Mouse (Mus musculus) left cerebral cortex, adult 11 months (tissue): Measurements from ENCODE around the gene Slc16a1.
"Not testable (repeated sequence)": the region's sequence is repeated elsewhere in the genome, so short reads cannot be mapped to it uniquely, and the experiment has no call there.

Experiments
- DNase-seq: peaks from one replicate; pipeline ENCODE4 v3.0.0; 2022; ENCODE audit warnings: low spot score

The Slc16a1 gene

DNA sequence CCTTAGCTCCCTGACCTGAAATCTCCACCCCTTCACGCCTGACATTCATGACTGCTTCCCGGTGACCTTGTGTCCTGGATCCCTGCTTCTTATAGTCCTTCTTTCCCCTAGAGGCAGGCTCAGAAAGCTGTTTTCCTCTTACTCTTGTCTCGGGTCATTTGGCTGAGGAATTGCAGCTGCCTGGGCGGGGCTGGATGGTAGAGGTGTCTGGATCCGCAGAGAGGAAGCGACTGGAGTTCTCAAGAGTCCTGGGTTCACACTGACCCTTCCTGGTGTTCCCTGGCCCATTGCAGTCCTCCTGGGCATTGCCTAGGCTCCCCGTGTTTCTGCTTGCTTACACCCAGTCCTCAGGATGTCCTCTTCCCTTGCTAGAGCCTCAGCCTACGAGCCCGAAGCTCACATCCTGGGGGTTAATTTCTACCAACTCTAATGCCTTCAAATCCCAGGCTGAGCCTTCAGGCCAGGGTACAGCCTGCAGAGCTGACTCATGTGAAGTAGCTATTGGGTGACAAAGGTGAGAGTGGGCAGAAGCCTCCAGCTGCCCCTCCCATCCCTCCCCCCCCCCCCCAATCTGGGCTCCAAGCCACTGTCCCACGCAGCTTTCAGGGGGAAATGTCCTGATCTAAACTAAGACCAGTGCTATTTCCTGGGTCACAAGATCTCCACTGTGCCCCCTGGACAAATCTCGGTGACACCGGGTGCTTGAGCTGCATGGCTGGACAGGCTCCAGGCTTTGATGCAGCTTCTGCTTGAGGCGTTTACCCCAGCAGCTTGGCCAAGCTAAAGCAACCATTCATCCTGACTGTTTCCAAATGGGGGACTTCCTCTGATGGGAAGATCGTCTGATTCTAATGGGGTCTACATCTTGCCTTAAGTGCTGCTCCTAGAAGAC is 36.1 kb downstream of the Slc16a1 start:
- no peak for DNase-seq

DNA sequence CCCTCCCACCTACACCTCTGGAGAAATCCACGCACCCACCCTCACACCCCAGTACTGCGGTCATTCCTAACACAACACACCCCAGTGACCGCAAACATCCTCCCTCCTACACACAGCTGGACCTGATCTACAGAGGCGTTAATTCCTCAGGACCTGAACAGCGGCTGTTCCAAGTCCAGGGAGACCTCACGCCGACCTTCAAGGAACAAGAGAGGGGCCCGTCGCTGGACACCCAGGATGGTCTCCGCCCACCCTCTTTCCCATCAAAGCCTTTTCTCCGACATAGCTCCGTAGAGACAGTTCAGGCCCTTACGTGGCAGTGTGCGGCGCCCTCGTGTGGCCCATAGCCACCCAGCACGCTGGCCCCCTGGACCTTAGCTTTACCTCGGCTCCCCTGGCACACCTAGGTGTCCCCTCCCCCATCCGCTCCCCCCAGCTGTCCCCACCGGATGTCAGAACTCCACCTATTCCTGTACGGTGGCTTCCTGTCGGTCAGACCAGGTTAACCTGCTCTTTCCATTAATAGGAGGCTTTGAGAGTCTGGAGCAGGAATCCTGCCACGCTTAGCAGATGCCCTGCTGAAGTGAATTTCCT is 36.9 kb downstream of the Slc16a1 start:
- peak; percentile 57 for DNase-seq

DNA sequence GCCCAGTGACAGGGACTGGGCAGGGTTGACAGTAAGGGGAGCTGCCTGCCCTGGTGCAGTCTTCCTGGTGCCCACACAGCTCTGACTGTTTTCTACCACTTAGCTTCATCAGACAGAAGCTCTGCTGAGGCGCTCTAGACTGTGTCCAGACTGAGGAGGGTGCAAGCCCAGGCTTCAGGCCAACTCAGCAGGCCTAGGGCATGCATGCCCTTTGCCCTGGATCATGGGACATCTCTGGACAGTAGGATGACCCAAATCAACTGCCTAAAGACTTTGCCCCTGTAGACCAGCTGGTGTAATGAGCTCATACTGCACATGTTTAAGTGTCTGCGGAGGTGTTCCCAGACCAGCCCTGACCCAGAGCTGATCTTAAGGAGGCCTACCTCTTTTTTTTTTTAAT is 39.3 kb downstream of the Slc16a1 start:
- no peak for DNase-seq

GRCm38 (mm10) chr3:104678826-104679225 is 40.4 kb downstream of the Slc16a1 start:
- DNase-seq = no peak

DNA sequence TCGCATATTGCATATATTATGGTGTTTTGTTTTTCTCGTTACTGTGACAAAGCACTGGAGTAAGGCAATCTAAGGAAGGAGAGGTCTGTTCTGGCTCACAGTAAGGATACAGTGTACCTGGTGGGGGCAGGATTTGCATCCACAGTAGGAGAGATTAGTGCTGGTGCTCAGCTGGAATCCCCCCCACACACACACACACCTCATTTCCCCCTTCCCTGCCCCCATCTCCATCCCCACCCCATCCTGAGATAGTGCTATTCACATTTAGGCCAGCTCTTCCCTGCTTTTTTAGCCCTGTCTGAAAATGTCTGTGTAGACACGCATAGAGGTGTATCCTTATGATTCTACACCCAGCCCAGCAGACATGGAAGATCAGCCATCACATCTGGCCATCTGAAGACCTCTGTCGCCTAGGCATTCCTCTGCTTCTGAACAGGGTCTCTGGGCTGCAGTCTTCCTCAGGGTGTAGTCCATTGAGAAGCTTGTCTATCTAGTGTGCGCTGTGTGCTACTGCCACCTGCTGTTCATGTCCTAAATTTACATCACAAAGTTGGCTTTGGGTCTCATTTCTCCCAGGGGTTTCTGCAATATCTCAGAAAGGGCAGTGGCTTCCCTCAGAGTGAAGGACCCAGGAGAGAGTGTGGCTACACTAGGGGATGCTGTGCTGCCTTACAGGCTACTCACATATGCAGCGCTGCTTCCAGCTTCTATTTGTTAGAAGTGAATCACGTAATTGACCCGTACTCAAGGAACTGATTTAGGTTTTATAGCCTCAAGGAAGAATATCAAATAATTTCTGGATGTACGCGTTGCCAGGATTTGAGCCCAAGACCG is 44.4 kb downstream of the Slc16a1 start:
- no peak for DNase-seq

- peak; percentile 51 for DNase-seq
Observed at GRCm38 (mm10) chr3:104700751-104701335, 62.4 kb downstream of the Slc16a1 start.

- DNase-seq = no peak
Observed at GRCm38 (mm10) chr3:104701761-104702160, 63.3 kb downstream of the Slc16a1 start.

DNA sequence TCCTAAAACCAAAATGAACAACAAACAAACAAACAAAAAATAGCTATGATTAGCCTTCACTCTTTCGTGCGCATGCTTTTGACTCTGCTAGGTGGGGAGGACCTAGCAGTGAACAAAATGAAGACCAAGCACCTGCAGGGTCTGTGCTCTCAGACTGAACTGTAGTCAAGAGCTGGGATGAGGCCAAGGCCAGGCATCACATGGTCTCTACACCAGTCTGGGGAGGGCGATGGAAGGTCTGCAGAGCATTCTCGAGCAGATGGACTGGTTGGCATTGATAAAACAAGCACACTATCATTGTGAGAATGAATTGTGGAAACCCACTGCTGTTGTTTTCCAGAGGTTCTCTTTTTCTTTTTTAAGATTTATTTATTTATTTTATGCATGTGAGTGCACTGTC is 65.5 kb downstream of the Slc16a1 start:
- DNase-seq = no peak

DNA sequence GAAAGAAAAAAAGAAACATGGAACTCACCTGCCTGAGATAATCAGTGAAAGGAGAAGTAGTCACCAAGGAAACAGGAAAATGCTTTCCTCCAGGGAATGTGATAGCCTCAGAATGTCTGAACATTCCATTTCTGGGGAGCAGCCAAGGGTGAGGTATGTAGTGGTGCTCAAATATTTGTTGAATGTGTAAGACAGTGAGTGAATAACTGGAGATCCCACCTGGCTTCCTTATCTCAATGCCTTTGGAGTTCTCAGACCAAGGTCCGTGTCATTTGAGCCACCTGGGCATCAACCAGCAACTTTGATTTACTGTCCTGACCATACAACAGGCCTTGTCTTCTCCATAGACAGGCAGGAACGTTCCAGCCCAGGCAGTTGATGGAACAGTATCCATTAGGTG is 68.0 kb downstream of the Slc16a1 start:
- DNase-seq = no peak

- not testable (repeated sequence) for DNase-seq
Observed at GRCm38 (mm10) chr3:104706951-104707771, 68.7 kb downstream of the Slc16a1 start.

DNA sequence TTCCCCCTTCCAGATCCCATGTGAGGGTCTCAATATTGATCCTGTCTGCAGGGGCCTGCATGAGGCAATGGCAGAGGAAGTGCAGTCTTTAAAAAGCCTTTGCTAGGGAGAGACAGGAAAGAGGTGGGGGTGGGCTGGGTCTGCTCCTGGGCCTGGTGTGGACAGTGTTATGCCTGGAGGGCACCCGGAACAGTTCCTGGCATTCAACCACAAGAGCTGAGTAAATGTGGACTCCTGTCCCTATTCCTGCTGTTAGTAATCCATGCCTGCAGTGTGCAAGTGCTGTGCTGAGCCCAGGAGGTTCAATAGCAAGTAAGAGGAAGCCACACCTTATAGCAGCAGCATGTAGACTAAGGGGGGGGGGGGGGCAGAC is 69.3 kb downstream of the Slc16a1 start:
- DNase-seq = not testable (repeated sequence)
